Mouse (Mus musculus) stomach, postnatal 0 days (tissue): ENCODE measurements around the gene Utp18.

Source experiments
- CTCF ChIP-seq: IDR thresholded peaks from 2 replicates; pipeline ENCODE4 v1.5.1; 2016; ENCODE audit warnings: antibody characterized with exemption, low read depth, mild to moderate bottlenecking, moderate library complexity
- EP300 ChIP-seq: optimal IDR thresholded peaks from 2 replicates; pipeline ENCODE3; 2016; ENCODE audit warnings: antibody characterized with exemption

GRCm38 (mm10) chr11:93828619-93829326, 56.8 kb downstream of the Utp18 start:
- TF ChIP-seq CTCF, result no peak
- TF ChIP-seq EP300, result no peak
